Mouse (Mus musculus) skeletal muscle tissue, postnatal 0 days (tissue): ENCODE measurements around the gene Mettl4. TPM values are rescaled to one million over a fixed set of nuclear protein-coding genes. Genes with fewer than 3 reads are reported as not detected.

ENCODE experiments used
- polyA plus RNA-seq: library from polyadenylated mRNA; unstranded; fragments of >200 nt; fragmentation: Nextera tagmentation; extraction: Ambion mirVana; gene quantifications from 2 replicates; pipeline ENCODE4 v1.2.1, GENCODE M21; 2015

Gene Mettl4
- polyA plus RNA-seq = 8.3 TPM in 2 replicates

GRCm38 (mm10) chr17:94749466-94750135 is at the start of gene Mettl4:
Gene Mettl4, minus strand, starts transcription at chr17:94750019.

